Mouse (Mus musculus): ENCODE measurements around the gene Fitm1. TPM values are rescaled to one million over a fixed set of nuclear protein-coding genes. Genes with fewer than 3 reads are reported as not detected.

The Fitm1 gene
- total and polyA plus RNA-seq, 3 experiments = 0.07 TPM; not detected in 2

DNA sequence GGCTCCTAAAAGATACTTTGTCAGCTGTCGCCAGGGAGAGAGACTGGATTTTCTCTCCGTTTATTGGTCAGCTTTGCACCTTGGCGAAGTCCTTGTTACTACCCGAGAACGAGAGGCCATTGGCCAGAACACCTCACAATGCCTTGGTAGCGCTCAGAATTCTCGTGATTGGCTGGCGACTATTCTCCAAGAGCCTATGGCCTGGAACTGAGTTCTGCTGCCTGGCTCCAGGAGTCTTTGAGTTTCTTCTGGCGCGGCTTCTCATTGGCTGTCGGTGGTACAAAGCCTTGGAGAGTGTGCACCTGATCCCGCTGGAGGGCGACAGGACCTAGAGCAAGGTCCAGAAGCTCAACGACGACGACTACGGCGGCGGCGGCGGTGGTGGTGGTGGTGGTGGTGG lies 42.4 kb downstream of the Fitm1 start, which contains the start of gene Rec8:
TSS of gene Rec8 (plus strand) at position 216 of the 400 bp plus-strand sequence.
- DNase-seq (ENCODE audit: low read depth, low spot score) = no peak
- TF ChIP-seq RAD21 (IDR thresholded peaks at IDR 0.05; ENCODE audit: low read depth, low read length) (no peak), RCOR1 (IDR thresholded peaks at IDR 0.05; ENCODE audit: low read depth, low read length) (no peak), EP300 (IDR thresholded peaks at IDR 0.05; ENCODE audit: low read depth in 1 of 2, low read length in 2 of 2) (no peak), POLR2AphosphoS5 (IDR thresholded peaks at IDR 0.05; ENCODE audit: borderline replicate concordance, low read depth, low read length) (no peak), ZKSCAN1 (IDR thresholded peaks at IDR 0.05; ENCODE audit: low read depth, low read length) (no peak), MAFK (IDR thresholded peaks at IDR 0.05; ENCODE audit: borderline replicate concordance, low read depth, low read length) (no peak), GABPA (IDR thresholded peaks at IDR 0.05; ENCODE audit: low read depth, low read length) (no peak)
- no peaks in the 10 kb centered on the region for H3K79me2 ChIP-seq (ENCODE audit: control insufficient read depth, insufficient read depth, low read length, poor library complexity)
- H3K36me3 ChIP-seq (ENCODE audit: control insufficient read depth in 1 of 2, insufficient read depth in 2 of 2, low read length in 2 of 2) = peaks cover 0 to 26% of the 10 kb centered on the region in 2 experiments; a peak in 2 of 4 replicates
- peak within 1 kb of the TSS; percentile 69 for H3K27ac ChIP-seq (ENCODE audit: control insufficient read depth, low read depth, low read length)
- peaks cover 11 to 47% of the 10 kb centered on the region in 2 experiments for H3K4me1 ChIP-seq (ENCODE audit: control insufficient read depth in 1 of 2, insufficient read depth in 2 of 2, low read length in 2 of 2)
- H3K4me3 ChIP-seq (ENCODE audit: control insufficient read depth in 1 of 2, insufficient read depth in 1 of 2, low read depth in 2 of 2, low read length in 2 of 2) = peak within 1 kb of the TSS; percentile 47 to 57
- H3K9me3 ChIP-seq (replicated peaks; ENCODE audit: insufficient read depth, low read length) = no peaks in the 10 kb centered on the region
- H3K27me3 ChIP-seq (ENCODE audit: control insufficient read depth in 1 of 2, insufficient read depth in 2 of 2, low read length in 2 of 2) = no peaks in the 10 kb centered on the region
- peak within 1 kb of the TSS; percentile 49 for H3K9ac ChIP-seq (ENCODE audit: control insufficient read depth, low read depth, low read length, poor library complexity, severe bottlenecking)

DNA sequence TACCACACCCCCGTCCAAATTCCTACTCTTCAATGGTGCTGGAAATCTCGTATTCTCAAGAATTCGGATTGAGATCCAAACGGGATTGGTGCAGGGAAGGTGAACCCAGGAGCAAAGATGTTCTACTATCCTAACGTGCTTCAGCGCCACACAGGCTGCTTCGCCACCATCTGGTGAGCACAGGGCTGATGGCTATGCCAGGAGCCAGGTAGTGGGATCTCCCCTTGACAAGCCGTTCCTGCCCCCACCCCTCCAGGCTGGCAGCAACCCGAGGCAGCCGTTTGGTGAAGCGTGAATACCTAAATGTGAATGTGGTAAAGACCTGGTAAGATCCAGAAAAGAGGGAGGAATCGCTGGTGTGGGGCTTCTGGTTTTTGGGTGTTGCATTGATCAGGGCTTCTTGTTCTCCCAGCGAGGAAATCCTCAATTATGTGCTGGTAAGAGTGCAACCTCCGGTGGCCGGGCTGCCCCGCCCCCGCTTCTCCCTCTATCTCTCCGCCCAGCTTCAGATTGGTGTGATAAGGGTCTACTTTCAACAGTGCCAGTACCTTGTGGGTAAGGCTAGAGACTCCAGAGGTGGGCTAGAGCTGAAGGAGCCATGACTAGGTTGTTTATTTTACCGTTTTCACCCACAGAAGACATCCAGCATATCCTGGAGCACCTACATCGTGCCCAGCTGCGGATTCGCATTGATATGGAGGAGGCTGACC lies 43.2 kb downstream of the Fitm1 start:
- peaks cover 11 to 39% of the 10 kb centered on the region in 2 experiments for H3K4me1 ChIP-seq (ENCODE audit: control insufficient read depth in 1 of 2, insufficient read depth in 2 of 2, low read length in 2 of 2)
- no peaks in the 10 kb centered on the region for H3K9me3 ChIP-seq (replicated peaks; ENCODE audit: insufficient read depth, low read length)
- peak overlapping the region; percentile 69 for H3K27ac ChIP-seq (ENCODE audit: control insufficient read depth, low read depth, low read length)
- H3K27me3 ChIP-seq (ENCODE audit: control insufficient read depth in 1 of 2, insufficient read depth in 2 of 2, low read length in 2 of 2) = no peaks in the 10 kb centered on the region
- H3K36me3 ChIP-seq (ENCODE audit: control insufficient read depth in 1 of 2, insufficient read depth in 2 of 2, low read length in 2 of 2) = peaks cover 0 to 19% of the 10 kb centered on the region in 2 experiments; a peak in 2 of 4 replicates
- no peaks in the 10 kb centered on the region for H3K79me2 ChIP-seq (ENCODE audit: control insufficient read depth, insufficient read depth, low read length, poor library complexity)
- peak overlapping the region; percentile 47 to 57 for H3K4me3 ChIP-seq (ENCODE audit: control insufficient read depth in 1 of 2, insufficient read depth in 1 of 2, low read depth in 2 of 2, low read length in 2 of 2)
- peak; percentile 76 for DNase-seq (ENCODE audit: low read depth, low spot score)
- H3K9ac ChIP-seq (ENCODE audit: control insufficient read depth, low read depth, low read length, poor library complexity, severe bottlenecking) = peak overlapping the region; percentile 49
- TF ChIP-seq SMC3 (IDR thresholded peaks at IDR 0.05; ENCODE audit: low read depth, low read length) (no peak), EP300 (IDR thresholded peaks at IDR 0.05; ENCODE audit: low read depth in 1 of 2, low read length in 2 of 2) (peak; percentile 61 to 84), POLR2AphosphoS5 (IDR thresholded peaks at IDR 0.05; ENCODE audit: borderline replicate concordance, low read depth, low read length) (no peak), TBP (IDR thresholded peaks at IDR 0.05; ENCODE audit: low read depth, low read length) (no peak), JUND (IDR thresholded peaks at IDR 0.05; ENCODE audit: low read depth, low read length) (no peak), SIN3A (IDR thresholded peaks at IDR 0.05; ENCODE audit: low read length) (peak; percentile 66), MYC (IDR thresholded peaks at IDR 0.05; ENCODE audit: low read depth, low read length) (no peak), MAFK (IDR thresholded peaks at IDR 0.05; ENCODE audit: borderline replicate concordance, low read depth, low read length) (no peak), BHLHE40 (IDR thresholded peaks at IDR 0.05; ENCODE audit: borderline replicate concordance, low read depth, low read length) (no peak), KAT2A (conservative IDR thresholded peaks at IDR 0.05; ENCODE audit: low read depth, low read length) (no peak), CHD2 (IDR thresholded peaks at IDR 0.05; ENCODE audit: low read length) (no peak), UBTF (IDR thresholded peaks at IDR 0.05; ENCODE audit: borderline replicate concordance, insufficient read depth, low read depth, low read length) (no peak), MXI1 (IDR thresholded peaks at IDR 0.05; ENCODE audit: low read depth, low read length) (no peak), USF1 (IDR thresholded peaks at IDR 0.05; ENCODE audit: low read depth, low read length) (no peak), ZNF384 (IDR thresholded peaks at IDR 0.05; ENCODE audit: low read depth, low read length) (no peak), TAL1 (IDR thresholded peaks at IDR 0.05; ENCODE audit: low read length) (peak; percentile 50), TCF12 (IDR thresholded peaks at IDR 0.05; ENCODE audit: low read depth, low read length) (peak; percentile 86), MAX (IDR thresholded peaks at IDR 0.05; ENCODE audit: low read length) (no peak), GABPA (IDR thresholded peaks at IDR 0.05; ENCODE audit: low read depth, low read length) (no peak), MEF2A (IDR thresholded peaks at IDR 0.05; ENCODE audit: extremely low read depth, insufficient replicate concordance, low read depth, low read length, poor library complexity, severe bottlenecking) (no peak), HCFC1 (IDR thresholded peaks at IDR 0.05; ENCODE audit: low read depth, low read length) (peak; percentile 18; the same call in 1 of the 2 replicates), USF2 (IDR thresholded peaks at IDR 0.05; ENCODE audit: borderline replicate concordance in 1 of 2, insufficient read depth in 1 of 2, low read depth in 1 of 2, low read length in 2 of 2) (no peak), ZMIZ1 (IDR thresholded peaks at IDR 0.05; ENCODE audit: low read depth, low read length) (no peak), RAD21 (IDR thresholded peaks at IDR 0.05; ENCODE audit: low read depth, low read length) (no peak), RCOR1 (IDR thresholded peaks at IDR 0.05; ENCODE audit: low read depth, low read length) (peak; percentile 66), MYB (IDR thresholded peaks at IDR 0.05; ENCODE audit: low read depth, low read length) (no peak), POLR2AphosphoS2 (IDR thresholded peaks at IDR 0.05; ENCODE audit: low read length) (peak; percentile 52; the same call in 1 of the 2 replicates), ZKSCAN1 (IDR thresholded peaks at IDR 0.05; ENCODE audit: low read depth, low read length) (no peak)

All from MEL (cell line).